In the genomic region with DNA sequence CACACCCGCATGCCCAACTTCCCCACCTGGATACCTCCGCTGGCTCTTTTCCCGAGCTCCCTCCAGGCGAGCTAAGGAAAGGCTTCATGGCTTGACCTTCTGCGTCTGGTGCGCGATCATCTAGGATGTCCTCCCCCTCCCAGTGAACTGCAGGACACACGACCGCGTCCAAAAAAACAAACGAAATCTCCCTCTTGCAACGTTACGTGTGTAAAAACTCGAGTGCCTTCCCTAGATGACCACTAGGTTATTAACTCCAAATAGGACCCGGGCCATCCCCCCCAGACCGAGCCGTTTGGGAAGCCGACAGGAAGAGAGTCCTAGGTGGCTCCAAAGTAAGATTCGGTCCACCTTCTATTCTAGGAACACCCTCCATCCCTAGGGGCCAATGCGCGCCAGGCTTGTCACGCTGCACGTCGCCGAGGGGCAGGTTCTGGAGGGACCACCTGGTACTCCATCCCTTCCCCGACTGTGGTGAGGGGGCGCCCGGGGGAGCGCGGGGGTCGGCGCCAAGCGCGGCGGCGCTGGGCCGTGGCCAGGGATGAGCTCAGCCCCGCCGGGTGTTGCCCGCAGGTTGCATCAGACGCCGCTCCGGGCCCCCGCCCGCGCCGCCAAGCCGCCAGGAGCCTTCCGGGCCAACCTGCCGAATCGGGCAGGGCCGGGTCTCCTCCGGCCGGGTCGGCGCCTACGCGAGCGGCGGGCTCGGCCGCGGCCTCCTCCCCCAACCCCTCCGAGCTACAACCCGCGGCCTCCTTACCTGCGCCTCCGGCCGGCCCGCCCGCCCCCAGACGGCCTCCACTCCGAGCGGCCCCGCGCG, we compare ENCODE assay signal across 8 mouse cellular contexts. TPM values are rescaled to one million over a fixed set of nuclear protein-coding genes. Genes with fewer than 3 reads are reported as not detected.
A peak's percentile ranks its signal among the peaks of the same experiment; 100 is the strongest.
DNase-seq lines count a peak whose midpoint lies in the region; ATAC-seq and TF ChIP-seq lines count a peak whose summit lies in the region.

No protein-coding gene starts in this region.

- no peaks in the 10 kb centered on the region for H3K27me3 ChIP-seq in kidney, adult 2 months (replicated peaks; ENCODE audit: control insufficient read depth, insufficient read depth, low read length)
- no peaks in the 10 kb centered on the region for H3K27me3 ChIP-seq in cerebellum, adult 2 months (ENCODE audit: control insufficient read depth, insufficient read depth, low read length)
- H3K27me3 ChIP-seq in forebrain, postnatal 0 days (ENCODE audit: insufficient read depth, low read length), result no peaks in the 10 kb centered on the region
- H3K27me3 ChIP-seq in hindbrain, embryonic 11.5 days (ENCODE audit: control insufficient read depth, insufficient read depth, low read length), result no peaks in the 10 kb centered on the region

- ATAC-seq in forebrain, postnatal 0 days, result peak; percentile 85
- peak; percentile 93 for ATAC-seq in hindbrain, embryonic 11.5 days (ENCODE audit: low FRiP score)

- H3K4me1 ChIP-seq in kidney, adult 2 months (ENCODE audit: control insufficient read depth, insufficient read depth, low read length), result peaks cover 17% of the 10 kb centered on the region; the same call in 1 of the 2 replicates
- H3K4me1 ChIP-seq in cerebellum, adult 2 months (ENCODE audit: control insufficient read depth, insufficient read depth, low read length), result no peaks in the 10 kb centered on the region
- peaks cover 8% of the 10 kb centered on the region for H3K4me1 ChIP-seq in forebrain, postnatal 0 days (ENCODE audit: insufficient read depth)
- H3K4me1 ChIP-seq in hindbrain, embryonic 11.5 days (replicated peaks; ENCODE audit: control insufficient read depth, insufficient read depth, low read length), result no peaks in the 10 kb centered on the region

- H3K36me3 ChIP-seq in kidney, adult 2 months (ENCODE audit: control insufficient read depth, insufficient read depth, low read length), result no peaks in the 10 kb centered on the region
- H3K36me3 ChIP-seq in forebrain, postnatal 0 days (ENCODE audit: insufficient read depth), result no peaks in the 10 kb centered on the region
- no peaks in the 10 kb centered on the region for H3K36me3 ChIP-seq in hindbrain, embryonic 11.5 days (ENCODE audit: control insufficient read depth, insufficient read depth, low read length)

- no peak for TF ChIP-seq CTCF in kidney, adult 2 months (conservative IDR thresholded peaks at IDR 0.05; ENCODE audit: insufficient read depth, insufficient read length, low read depth, low read length)
- no peak for TF ChIP-seq CTCF in cerebellum, adult 2 months (IDR thresholded peaks at IDR 0.05; ENCODE audit: borderline replicate concordance, insufficient read depth, low read depth, low read length)
- peak; percentile 33; the same call in 1 of the 2 replicates for TF ChIP-seq CTCF in forebrain, postnatal 0 days (IDR thresholded peaks at IDR 0.05; ENCODE audit: low read depth)

- peak overlapping the region; percentile 88 for H3K4me2 ChIP-seq in forebrain, postnatal 0 days (ENCODE audit: low read depth)
- peak overlapping the region; percentile 59 for H3K4me2 ChIP-seq in hindbrain, embryonic 11.5 days (replicated peaks; ENCODE audit: low read depth, low read length)

- peak; percentile 52 for DNase-seq in kidney, adult 2 months
- DNase-seq in kidney, adult 8-10 months, result no peak
- DNase-seq in cerebellum, adult 2 months, result peak in 1 of 2 experiments; percentile 74
- DNase-seq in forebrain, postnatal 0 days, result peak; percentile 73
- no peak for DNase-seq in hindbrain, embryonic 11.5 days (ENCODE audit: low spot score)
- DNase-seq in left cerebral cortex, adult 11 months (ENCODE audit: low spot score), result peak; percentile 44
- peak; percentile 36 for DNase-seq in lung, postnatal 25 days (ENCODE audit: low spot score)
- peak; percentile 74 for DNase-seq in right cerebral cortex, postnatal 25 days

- under 1% methylated on average over 56 of the region's 77 CpGs for WGBS in kidney, adult 2 months
- under 1% methylated on average over 74 of the region's 77 CpGs for WGBS in cerebellum, adult 2 months
- under 1% methylated on average over 58 of the region's 77 CpGs for WGBS in forebrain, postnatal 0 days
- WGBS in hindbrain, embryonic 11.5 days, result under 1% methylated on average over 43 of the region's 77 CpGs

- H3K9me3 ChIP-seq in forebrain, postnatal 0 days (ENCODE audit: low read length), result no peaks in the 10 kb centered on the region
- H3K9me3 ChIP-seq in hindbrain, embryonic 11.5 days (ENCODE audit: control insufficient read depth, low read length), result no peaks in the 10 kb centered on the region

- peak overlapping the region; percentile 39 for H3K27ac ChIP-seq in kidney, adult 2 months (ENCODE audit: insufficient read depth, low read depth, low read length)
- H3K27ac ChIP-seq in cerebellum, adult 2 months (ENCODE audit: insufficient read depth, low read length), result peak overlapping the region; percentile 84
- H3K27ac ChIP-seq in forebrain, postnatal 0 days (ENCODE audit: low read depth, low read length), result peak overlapping the region; percentile 91
- peak overlapping the region; percentile 64 for H3K27ac ChIP-seq in hindbrain, embryonic 11.5 days (ENCODE audit: low read depth, low read length)

- peak overlapping the region; percentile 79 for H3K4me3 ChIP-seq in kidney, adult 2 months (ENCODE audit: insufficient read depth, low read depth, low read length)
- peak overlapping the region; percentile 89 for H3K4me3 ChIP-seq in cerebellum, adult 2 months (replicated peaks; ENCODE audit: insufficient read depth, low read depth, low read length)
- peak overlapping the region; percentile 95 for H3K4me3 ChIP-seq in forebrain, postnatal 0 days (ENCODE audit: low read depth, low read length)
- H3K4me3 ChIP-seq in hindbrain, embryonic 11.5 days (ENCODE audit: low read depth, low read length), result peak overlapping the region; percentile 87

- no peak for TF ChIP-seq POLR2A in kidney, adult 2 months (IDR thresholded peaks at IDR 0.05; ENCODE audit: low read depth, low read length)
- TF ChIP-seq POLR2A in cerebellum, adult 2 months (IDR thresholded peaks at IDR 0.05; ENCODE audit: borderline replicate concordance, insufficient read depth, low read length), result no peak

- peak overlapping the region; percentile 85 for H3K9ac ChIP-seq in forebrain, postnatal 0 days
- H3K9ac ChIP-seq in hindbrain, embryonic 11.5 days (ENCODE audit: low read depth, low read length), result peak overlapping the region; percentile 88

RNA-seq across cellular contexts. Expression of gene Cebpg, which starts 0.5 kb away (rescaled TPM):
- polyA plus RNA-seq in kidney, adult 2 months (2012; rRNA removed), result 8.3 and 10.0 TPM in 2 replicates
- 25.1 and 25.3 TPM in 2 replicates for polyA plus RNA-seq in cerebellum, adult 2 months (2012; rRNA removed)
- 16.5 and 23.2 TPM in 2 replicates for total RNA-seq in forebrain, postnatal 0 days (2014; rRNA removed)
- polyA plus RNA-seq in forebrain, postnatal 0 days (2015; fragmentation: Nextera tagmentation; extraction: Ambion mirVana), result 8.5 and 14.5 TPM in 2 replicates
- polyA plus RNA-seq in hindbrain, embryonic 11.5 days (2014; fragmentation: Nextera tagmentation; extraction: Ambion mirVana), result 37.8 and 39.3 TPM in 2 replicates

Comparison
In these comparisons a context has a peak if more than half of its experiments do, and no peak if none do; other contexts are left out.
1. DNase-seq: peak in kidney, adult 2 months (single experiment), forebrain, postnatal 0 days (single experiment), left cerebral cortex, adult 11 months (single experiment), lung, postnatal 25 days (single experiment) and right cerebral cortex, postnatal 25 days (single experiment); none in kidney, adult 8-10 months (0 of 2) and hindbrain, embryonic 11.5 days (single experiment).
2. H3K27ac ChIP-seq: peak in every context shown above with its lines; median percentile 91 in forebrain, postnatal 0 days; 84 in cerebellum, adult 2 months; 64 in hindbrain, embryonic 11.5 days; 39 in kidney, adult 2 months.
3. Peak in every context shown above with its lines, with median percentiles within 50 percentile points of each other: H3K4me3 ChIP-seq.